Mouse (Mus musculus) lung, postnatal 10 days (tissue): ENCODE results near the gene Rpf2.

Experiments used
- DNase-seq: peaks from one replicate; pipeline ENCODE4 v3.0.0; 2021

The Rpf2 gene

GRCm38 (mm10) chr10:40247166-40247716, 405 bp upstream of the Rpf2 start:
- no peak for DNase-seq

GRCm38 (mm10) chr10:40237826-40238225, 9.0 kb downstream of the Rpf2 start:
- DNase-seq: no peak

- no peak for DNase-seq
These were observed 13.6 kb downstream of the Rpf2 start for GRCm38 (mm10) chr10:40233241-40233640.

GRCm38 (mm10) chr10:40232442-40232841, 14.4 kb downstream of the Rpf2 start:
- no peak for DNase-seq

- DNase-seq: no peak
These were observed 17.1 kb downstream of the Rpf2 start for GRCm38 (mm10) chr10:40229725-40230124.

- no peak for DNase-seq
These were observed 19.1 kb downstream of the Rpf2 start for GRCm38 (mm10) chr10:40227660-40228303.

GRCm38 (mm10) chr10:40218874-40219273, 28.0 kb downstream of the Rpf2 start:
- no peak for DNase-seq

- DNase-seq: peak; percentile 96
These were observed 34.2 kb downstream of the Rpf2 start for GRCm38 (mm10) chr10:40212443-40213169.

GRCm38 (mm10) chr10:40195001-40195400, 51.8 kb downstream of the Rpf2 start:
- no peak for DNase-seq

- DNase-seq: no peak
These were observed 54.6 kb downstream of the Rpf2 start for GRCm38 (mm10) chr10:40192010-40192935.

- DNase-seq: peak; percentile 11
These were observed 55.4 kb downstream of the Rpf2 start for GRCm38 (mm10) chr10:40191338-40191979.

GRCm38 (mm10) chr10:40190871-40191270, 56.0 kb downstream of the Rpf2 start:
- no peak for DNase-seq

- DNase-seq: no peak
These were observed 57.1 kb downstream of the Rpf2 start for GRCm38 (mm10) chr10:40189689-40190088.

- no peak for DNase-seq
These were observed 58.0 kb downstream of the Rpf2 start for GRCm38 (mm10) chr10:40188831-40189230.

- no peak for DNase-seq
These were observed 60.9 kb downstream of the Rpf2 start for GRCm38 (mm10) chr10:40185956-40186355.

- DNase-seq: peak; percentile 46
These were observed 66.8 kb downstream of the Rpf2 start for GRCm38 (mm10) chr10:40180011-40180410.

GRCm38 (mm10) chr10:40179142-40179541, 67.7 kb downstream of the Rpf2 start:
- no peak for DNase-seq

- peak; percentile 69 for DNase-seq
These were observed 69.4 kb downstream of the Rpf2 start for GRCm38 (mm10) chr10:40177323-40177962.
